12 mouse cellular contexts compared by ENCODE assay signal in genomic region chr5:41760831-41761508, GRCm38 (mm10). TPM values are rescaled to one million over a fixed set of nuclear protein-coding genes. Genes with fewer than 3 reads are reported as not detected.
DNase-seq lines count a peak whose midpoint lies in the region; ATAC-seq and TF ChIP-seq lines count a peak whose summit lies in the region.
"Had no signal": no experiment of that assay in that cellular context is flagged by ENCODE, and none has a peak within 500 bp of the region (broad histone marks: within the 10 kb centered on the region; RNA-seq: fewer than 3 reads in every experiment).

No protein-coding gene starts in this region.

- H3K9ac ChIP-seq in forebrain, embryonic 14.5 days (ENCODE audit: low read length), result no peak overlapping the region
- H3K9ac ChIP-seq in forebrain, embryonic 15.5 days (replicated peaks), result no peak overlapping the region
- H3K9ac ChIP-seq in hindbrain, postnatal 0 days (replicated peaks; ENCODE audit: low read length), result no peak overlapping the region
- 0 out of 2 replicates have a peak overlapping the region, but pooled peaks have one; percentile 18 for H3K9ac ChIP-seq in stomach, embryonic 14.5 days (replicated peaks; ENCODE audit: low read depth, low read length)
- H3K9ac ChIP-seq: lung, embryonic 14.5 days had no signal

- H3K36me3 ChIP-seq in forebrain, embryonic 14.5 days (ENCODE audit: control insufficient read depth, insufficient read depth, low read length), result no peaks in the 10 kb centered on the region
- no peaks in the 10 kb centered on the region for H3K36me3 ChIP-seq in forebrain, embryonic 15.5 days
- H3K36me3 ChIP-seq in megakaryocyte, embryonic 14.5 days (replicated peaks; ENCODE audit: low read length), result no peaks in the 10 kb centered on the region
- H3K36me3 ChIP-seq in hindbrain, postnatal 0 days (ENCODE audit: insufficient read depth, low read length), result no peaks in the 10 kb centered on the region
- no peaks in the 10 kb centered on the region for H3K36me3 ChIP-seq in stomach, embryonic 14.5 days (ENCODE audit: control insufficient read depth, insufficient read depth, low read length)

- H3K27ac ChIP-seq in forebrain, embryonic 14.5 days (ENCODE audit: low read depth, low read length), result no peak overlapping the region
- no peak overlapping the region for H3K27ac ChIP-seq in forebrain, embryonic 15.5 days (replicated peaks)
- no peak overlapping the region for H3K27ac ChIP-seq in hindbrain, postnatal 0 days
- peak overlapping the region; percentile 6; the same call in 1 of the 2 replicates for H3K27ac ChIP-seq in stomach, embryonic 14.5 days (ENCODE audit: low read length)

- H3K4me2 ChIP-seq in forebrain, embryonic 14.5 days (ENCODE audit: low read length), result no peak overlapping the region
- H3K4me2 ChIP-seq in forebrain, embryonic 15.5 days (replicated peaks), result no peak overlapping the region
- no peak overlapping the region for H3K4me2 ChIP-seq in hindbrain, postnatal 0 days (ENCODE audit: low read depth, low read length)
- peak overlapping the region; percentile 53 for H3K4me2 ChIP-seq in stomach, embryonic 14.5 days (replicated peaks; ENCODE audit: low read depth, low read length)

- H3K4me3 ChIP-seq in forebrain, embryonic 14.5 days (ENCODE audit: low read depth, low read length), result peak overlapping the region; percentile 1; the same call in 1 of the 2 replicates
- H3K4me3 ChIP-seq in forebrain, embryonic 15.5 days, result no peak overlapping the region
- peak overlapping the region; percentile 85 for H3K4me3 ChIP-seq in megakaryocyte, embryonic 14.5 days (replicated peaks)
- peak overlapping the region; percentile 19; the same call in 1 of the 2 replicates for H3K4me3 ChIP-seq in hindbrain, postnatal 0 days (ENCODE audit: low read length)
- peak overlapping the region; percentile 47 for H3K4me3 ChIP-seq in stomach, embryonic 14.5 days (ENCODE audit: low read depth, low read length)

- no peak for ATAC-seq in forebrain, embryonic 14.5 days
- no peak for ATAC-seq in forebrain, embryonic 15.5 days (replicated peaks)
- ATAC-seq in megakaryocyte, adult 5-6 weeks (ENCODE audit: poor library complexity, severe bottlenecking), result no peak
- ATAC-seq in hindbrain, postnatal 0 days, result no peak
- ATAC-seq in stomach, embryonic 14.5 days (ENCODE audit: insufficient number of reproducible peaks, insufficient read depth, low FRiP score, low read depth), result no peak

- no peak for TF ChIP-seq CTCF in hindbrain, postnatal 0 days (IDR thresholded peaks at IDR 0.05; ENCODE audit: low read depth)

- DNase-seq in forebrain, embryonic 14.5 days (ENCODE audit: low spot score), result no peak
- no peak for DNase-seq in hindbrain, postnatal 0 days (ENCODE audit: low spot score)
- DNase-seq in adrenal gland, postnatal 25 days, result no peak
- no peak for DNase-seq in spleen, adult 18-20 months
- DNase-seq: adrenal gland, postnatal 14 days; gastrocnemius, postnatal 25 days; lung, embryonic 14.5 days had no signal

- peaks cover 86% of the 10 kb centered on the region for H3K27me3 ChIP-seq in forebrain, embryonic 14.5 days (replicated peaks; ENCODE audit: control insufficient read depth, insufficient read depth, low read length)
- H3K27me3 ChIP-seq in forebrain, embryonic 15.5 days, result peaks cover 90% of the 10 kb centered on the region
- peaks cover 92% of the 10 kb centered on the region for H3K27me3 ChIP-seq in megakaryocyte, embryonic 14.5 days (replicated peaks)
- peaks cover 81% of the 10 kb centered on the region for H3K27me3 ChIP-seq in hindbrain, postnatal 0 days (ENCODE audit: insufficient read depth, low read length)
- H3K27me3 ChIP-seq in stomach, embryonic 14.5 days (ENCODE audit: control insufficient read depth, insufficient read depth, low read length), result peaks cover 46% of the 10 kb centered on the region

- H3K4me1 ChIP-seq in forebrain, embryonic 14.5 days (ENCODE audit: control insufficient read depth, insufficient read depth, low read length), result peaks cover 6% of the 10 kb centered on the region; the same call in 1 of the 2 replicates
- peaks cover 28% of the 10 kb centered on the region for H3K4me1 ChIP-seq in forebrain, embryonic 15.5 days
- peaks cover 52% of the 10 kb centered on the region for H3K4me1 ChIP-seq in megakaryocyte, embryonic 14.5 days
- H3K4me1 ChIP-seq in hindbrain, postnatal 0 days (ENCODE audit: insufficient read depth, low read length), result peaks cover 10% of the 10 kb centered on the region
- peaks cover 7% of the 10 kb centered on the region; the same call in 1 of the 2 replicates for H3K4me1 ChIP-seq in stomach, embryonic 14.5 days (ENCODE audit: control insufficient read depth, insufficient read depth, low read length)

- no peaks in the 10 kb centered on the region for H3K9me3 ChIP-seq in forebrain, embryonic 14.5 days (replicated peaks; ENCODE audit: control insufficient read depth, low read length)
- no peaks in the 10 kb centered on the region for H3K9me3 ChIP-seq in forebrain, embryonic 15.5 days
- H3K9me3 ChIP-seq in megakaryocyte, embryonic 14.5 days, result no peaks in the 10 kb centered on the region
- H3K9me3 ChIP-seq in hindbrain, postnatal 0 days (ENCODE audit: low read length), result no peaks in the 10 kb centered on the region
- H3K9me3 ChIP-seq in stomach, embryonic 14.5 days (ENCODE audit: control insufficient read depth, low read depth, low read length), result no peaks in the 10 kb centered on the region

- under 1% methylated on average over 22 of the region's 22 CpGs for WGBS in forebrain, embryonic 14.5 days
- WGBS in forebrain, embryonic 15.5 days, result 2% methylated on average over 22 of the region's 22 CpGs
- 2% methylated on average over 22 of the region's 22 CpGs for WGBS in hindbrain, postnatal 0 days
- 8% methylated on average over 22 of the region's 22 CpGs for WGBS in stomach, embryonic 14.5 days

RNA-seq across cellular contexts. Expression of gene Nkx3-2, which starts 3.3 kb away (rescaled TPM):
- polyA plus RNA-seq in forebrain, embryonic 14.5 days (2014; fragmentation: Nextera tagmentation; extraction: Ambion mirVana), result not detected in 2 replicates
- polyA plus RNA-seq in forebrain, embryonic 15.5 days (2015; fragmentation: Nextera tagmentation; extraction: Ambion mirVana), result not detected in 2 replicates
- polyA plus RNA-seq in megakaryocyte, embryonic 14.5 days (2012; ENCODE audit: insufficient read depth, low replicate concordance), result not detected in 2 replicates
- total RNA-seq in megakaryocyte, adult 5-6 weeks (2015), result not detected in 2 replicates
- not detected in 2 replicates for total RNA-seq in megakaryocyte, adult 5-6 weeks (2017)
- total RNA-seq in hindbrain, postnatal 0 days (2014; rRNA removed), result not detected in 2 replicates
- polyA plus RNA-seq in hindbrain, postnatal 0 days (2015; fragmentation: Nextera tagmentation; extraction: Ambion mirVana), result not detected in 2 replicates
- 2.0 and 2.8 TPM in 2 replicates for polyA plus RNA-seq in stomach, embryonic 14.5 days (2014; fragmentation: Nextera tagmentation; extraction: Ambion mirVana)
- not detected in 2 replicates for total RNA-seq in adrenal gland, postnatal 25 days (2021)
- total RNA-seq: adrenal gland, postnatal 14 days; layer of hippocampus, postnatal 10 days had no signal
- polyA plus RNA-seq: lung, embryonic 14.5 days had no signal

RNA-seq across cellular contexts. Expression of gene Rab28, which starts 53.0 kb away (rescaled TPM):
- polyA plus RNA-seq in forebrain, embryonic 14.5 days (2014; fragmentation: Nextera tagmentation; extraction: Ambion mirVana), result 78.3 and 79.0 TPM in 2 replicates
- polyA plus RNA-seq in forebrain, embryonic 15.5 days (2015; fragmentation: Nextera tagmentation; extraction: Ambion mirVana), result 77.3 and 79.8 TPM in 2 replicates
- polyA plus RNA-seq in megakaryocyte, embryonic 14.5 days (2012; ENCODE audit: insufficient read depth, low replicate concordance), result 42.6 and 132 TPM in 2 replicates
- 37.6 and 38.7 TPM in 2 replicates for total RNA-seq in megakaryocyte, adult 5-6 weeks (2015)
- 23.7 and 30.2 TPM in 2 replicates for total RNA-seq in megakaryocyte, adult 5-6 weeks (2017)
- total RNA-seq in hindbrain, postnatal 0 days (2014; rRNA removed), result 39.2 and 45.5 TPM in 2 replicates
- 46.0 and 50.1 TPM in 2 replicates for polyA plus RNA-seq in hindbrain, postnatal 0 days (2015; fragmentation: Nextera tagmentation; extraction: Ambion mirVana)
- polyA plus RNA-seq in stomach, embryonic 14.5 days (2014; fragmentation: Nextera tagmentation; extraction: Ambion mirVana), result 72.3 and 78.0 TPM in 2 replicates
- total RNA-seq in adrenal gland, postnatal 25 days (2021), result 41.7 and 58.6 TPM in 2 replicates
